Mouse (Mus musculus): ENCODE results near the gene Nptx1. TPM values are rescaled to one million over a fixed set of nuclear protein-coding genes. Genes with fewer than 3 reads are reported as not detected.

The Nptx1 gene
- polyA plus RNA-seq, 1 experiment from 2014 or later = 4.0 TPM

DNA sequence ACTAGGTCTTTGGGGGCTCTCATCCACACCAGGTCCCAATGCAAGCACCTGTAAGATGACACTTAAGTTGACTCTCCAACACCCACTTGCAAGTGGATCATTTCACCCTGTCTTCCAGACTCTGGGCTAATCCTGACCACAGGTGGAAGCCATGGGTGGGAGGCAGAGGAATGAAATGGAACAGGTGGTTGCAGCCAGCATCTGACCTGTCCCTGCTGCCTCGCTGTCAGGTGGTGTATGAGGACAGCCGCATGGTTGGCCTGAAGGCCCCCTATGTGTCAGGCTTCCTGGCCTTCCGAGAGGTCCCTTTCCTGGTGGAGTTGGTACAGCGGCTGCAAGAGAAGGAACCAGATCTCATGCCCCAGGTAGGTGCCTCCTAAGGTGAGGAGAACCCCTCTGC is 48.3 kb downstream of the Nptx1 start:
- no peak overlapping the region for H3K27ac ChIP-seq
- 0 out of 2 replicates have a peak, but pooled peaks cover 6% of the 10 kb centered on the region for H3K4me1 ChIP-seq
- no peaks in the 10 kb centered on the region for H3K9me3 ChIP-seq
- H3K4me3 ChIP-seq (replicated peaks) = no peak overlapping the region
- no peak overlapping the region for H3K4me2 ChIP-seq
- H3K27me3 ChIP-seq = no peaks in the 10 kb centered on the region
- ATAC-seq (ENCODE audit: low FRiP score) = no peak
- H3K9ac ChIP-seq = no peak overlapping the region
- WGBS = 87% methylated on average over 4 of the region's 4 CpGs
- peaks cover 61% of the 10 kb centered on the region for H3K36me3 ChIP-seq (replicated peaks)

DNA sequence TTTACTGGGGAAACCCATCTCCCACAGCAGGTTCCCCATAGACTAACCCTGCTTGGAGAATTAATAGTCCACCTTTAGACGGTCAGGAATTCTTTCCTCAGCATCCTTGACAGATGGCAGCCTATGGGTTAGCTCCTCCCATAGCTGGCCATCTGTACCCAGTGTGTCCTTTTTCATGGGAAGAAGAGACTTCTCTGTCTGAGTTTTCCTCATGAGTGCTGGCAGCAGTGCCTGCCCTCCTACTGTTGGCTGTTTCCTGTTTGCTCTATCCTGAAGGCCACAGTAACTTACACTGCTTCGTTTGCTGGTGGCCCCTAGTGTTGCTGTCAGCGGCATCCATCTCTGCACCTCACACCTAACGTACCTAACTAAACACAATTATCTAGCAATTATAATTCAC is 50.1 kb downstream of the Nptx1 start:
- 79% methylated on average over 4 of the region's 4 CpGs for WGBS
- Histone ChIP-seq H3K36me3 (replicated peaks) (peaks cover 47% of the 10 kb centered on the region), H3K27ac (no peak overlapping the region), H3K4me2 (no peak overlapping the region), H3K9me3 (no peaks in the 10 kb centered on the region), H3K9ac (no peak overlapping the region), H3K4me3 (replicated peaks) (no peak overlapping the region), H3K27me3 (no peaks in the 10 kb centered on the region), H3K4me1 (peaks cover 18% of the 10 kb centered on the region)
- ATAC-seq (ENCODE audit: low FRiP score) = no peak

DNA sequence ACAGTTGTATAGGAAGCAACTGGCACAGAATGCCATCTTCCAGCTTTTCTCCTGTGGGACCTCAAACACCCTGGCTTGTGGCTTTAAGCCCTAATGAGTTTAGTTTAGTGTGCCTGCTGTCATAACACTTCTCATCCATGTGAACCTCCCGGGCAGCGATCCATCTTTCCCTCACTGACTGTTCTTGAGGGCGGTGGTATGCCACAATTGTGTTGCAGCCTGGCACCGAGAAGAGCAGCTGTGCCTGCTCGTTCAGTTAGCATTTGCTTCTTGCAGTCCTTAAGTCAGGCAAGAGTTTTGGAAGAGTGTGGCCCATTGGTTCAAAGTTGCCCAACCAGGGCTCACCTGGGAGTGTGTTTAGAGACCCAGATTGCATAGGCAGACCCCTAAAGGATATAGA is 51.4 kb downstream of the Nptx1 start:
- H3K9me3 ChIP-seq = no peaks in the 10 kb centered on the region
- no peak overlapping the region for H3K9ac ChIP-seq
- WGBS = 89% methylated on average over 5 of the region's 5 CpGs
- H3K27me3 ChIP-seq = no peaks in the 10 kb centered on the region
- H3K4me2 ChIP-seq = no peak overlapping the region
- H3K4me3 ChIP-seq (replicated peaks) = no peak overlapping the region
- no peak for ATAC-seq (ENCODE audit: low FRiP score)
- no peak overlapping the region for H3K27ac ChIP-seq
- H3K36me3 ChIP-seq (replicated peaks) = peaks cover 34% of the 10 kb centered on the region
- H3K4me1 ChIP-seq = peaks cover 24% of the 10 kb centered on the region

DNA sequence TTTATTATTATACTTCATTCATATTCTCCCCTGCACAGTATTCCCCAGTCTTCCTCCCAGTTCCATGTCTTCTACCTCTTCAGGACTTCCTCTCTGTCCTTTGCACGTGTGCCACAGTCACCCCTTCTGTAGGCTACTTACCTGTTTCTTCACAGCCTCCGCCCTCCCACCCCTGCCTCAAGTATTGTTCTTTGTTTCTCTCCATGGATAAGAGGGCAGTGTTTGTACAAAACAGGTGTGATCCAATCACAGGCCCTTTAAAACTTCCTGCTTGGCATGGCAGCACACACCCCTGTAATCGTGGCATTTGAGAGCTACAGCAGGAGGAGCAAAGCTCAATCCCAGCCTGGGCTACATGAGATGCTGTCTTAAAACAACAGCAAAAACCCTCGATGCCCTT is 54.0 kb downstream of the Nptx1 start:
- ATAC-seq (ENCODE audit: low FRiP score) = no peak
- Histone ChIP-seq H3K4me1 (peaks cover 30% of the 10 kb centered on the region), H3K27ac (no peak overlapping the region), H3K9ac (no peak overlapping the region), H3K9me3 (no peaks in the 10 kb centered on the region), H3K4me2 (no peak overlapping the region), H3K4me3 (replicated peaks) (no peak overlapping the region), H3K36me3 (replicated peaks) (peaks cover 12% of the 10 kb centered on the region; the same call in 1 of the 2 replicates), H3K27me3 (peaks cover 4% of the 10 kb centered on the region; the same call in 1 of the 2 replicates)
- 82% methylated on average over 4 of the region's 4 CpGs for WGBS

DNA sequence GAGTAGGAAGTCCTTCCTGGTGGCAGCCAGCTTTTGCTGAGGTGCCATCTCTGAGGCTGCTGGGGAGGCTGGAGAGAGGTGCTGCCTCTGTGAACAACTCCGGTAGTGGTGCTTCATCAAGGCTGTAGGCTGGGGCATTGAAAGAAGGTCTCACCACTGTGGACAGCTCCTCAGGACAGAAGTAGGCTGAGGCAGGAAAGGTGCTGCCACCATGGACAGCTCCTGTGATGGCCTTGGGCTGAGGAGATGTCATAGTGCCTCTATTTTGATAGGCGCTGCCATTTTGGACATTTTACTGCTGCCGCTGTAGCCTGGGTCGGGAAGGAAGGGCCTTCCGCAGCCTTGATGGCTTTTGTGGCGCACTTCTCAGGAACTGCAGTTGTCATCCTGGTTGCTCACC is 54.7 kb downstream of the Nptx1 start:
- peak overlapping the region; percentile 86; the same call in 1 of the 2 replicates for H3K9ac ChIP-seq
- peaks cover 30% of the 10 kb centered on the region for H3K4me1 ChIP-seq
- peak overlapping the region; percentile 83 for H3K4me3 ChIP-seq (replicated peaks)
- WGBS = 91% methylated on average over 6 of the region's 6 CpGs
- H3K27me3 ChIP-seq = peaks cover 4% of the 10 kb centered on the region; the same call in 1 of the 2 replicates
- H3K9me3 ChIP-seq = no peaks in the 10 kb centered on the region
- ATAC-seq (ENCODE audit: low FRiP score) = no peak
- no peak overlapping the region for H3K27ac ChIP-seq
- peak overlapping the region; percentile 73 for H3K4me2 ChIP-seq
- peaks cover 12% of the 10 kb centered on the region; the same call in 1 of the 2 replicates for H3K36me3 ChIP-seq (replicated peaks)

DNA sequence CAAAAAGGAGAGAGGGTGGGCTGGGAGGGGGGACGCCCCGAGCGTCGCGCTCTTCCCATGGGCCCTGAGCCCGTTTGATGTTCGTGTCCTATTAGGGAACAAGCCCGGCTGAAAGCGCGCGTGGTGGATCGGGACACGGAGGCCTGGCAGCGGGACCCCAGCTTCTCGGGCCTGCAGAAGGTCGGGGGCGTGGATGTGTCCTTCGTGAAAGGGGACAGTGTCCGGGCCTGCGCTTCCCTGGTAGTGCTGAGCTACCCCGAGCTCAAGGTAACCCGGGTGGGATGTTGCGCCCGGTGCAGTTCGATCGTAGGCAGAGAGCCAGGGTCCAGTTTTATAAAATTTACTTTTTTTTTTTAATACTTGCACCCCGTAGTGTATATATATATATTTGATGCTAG is 55.9 kb downstream of the Nptx1 start:
- no peak; the same call in 1 of the 2 replicates for ATAC-seq (ENCODE audit: low FRiP score)
- H3K27me3 ChIP-seq = peaks cover 4% of the 10 kb centered on the region; the same call in 1 of the 2 replicates
- peak overlapping the region; percentile 91 for H3K27ac ChIP-seq
- peak overlapping the region; percentile 83 for H3K4me3 ChIP-seq (replicated peaks)
- peak overlapping the region; percentile 86 for H3K9ac ChIP-seq
- H3K4me2 ChIP-seq = peak overlapping the region; percentile 73
- WGBS = 6% methylated on average over 27 of the region's 27 CpGs
- H3K4me1 ChIP-seq = peaks cover 23% of the 10 kb centered on the region
- H3K36me3 ChIP-seq (replicated peaks) = peaks cover 12% of the 10 kb centered on the region; the same call in 1 of the 2 replicates
- no peaks in the 10 kb centered on the region for H3K9me3 ChIP-seq

DNA sequence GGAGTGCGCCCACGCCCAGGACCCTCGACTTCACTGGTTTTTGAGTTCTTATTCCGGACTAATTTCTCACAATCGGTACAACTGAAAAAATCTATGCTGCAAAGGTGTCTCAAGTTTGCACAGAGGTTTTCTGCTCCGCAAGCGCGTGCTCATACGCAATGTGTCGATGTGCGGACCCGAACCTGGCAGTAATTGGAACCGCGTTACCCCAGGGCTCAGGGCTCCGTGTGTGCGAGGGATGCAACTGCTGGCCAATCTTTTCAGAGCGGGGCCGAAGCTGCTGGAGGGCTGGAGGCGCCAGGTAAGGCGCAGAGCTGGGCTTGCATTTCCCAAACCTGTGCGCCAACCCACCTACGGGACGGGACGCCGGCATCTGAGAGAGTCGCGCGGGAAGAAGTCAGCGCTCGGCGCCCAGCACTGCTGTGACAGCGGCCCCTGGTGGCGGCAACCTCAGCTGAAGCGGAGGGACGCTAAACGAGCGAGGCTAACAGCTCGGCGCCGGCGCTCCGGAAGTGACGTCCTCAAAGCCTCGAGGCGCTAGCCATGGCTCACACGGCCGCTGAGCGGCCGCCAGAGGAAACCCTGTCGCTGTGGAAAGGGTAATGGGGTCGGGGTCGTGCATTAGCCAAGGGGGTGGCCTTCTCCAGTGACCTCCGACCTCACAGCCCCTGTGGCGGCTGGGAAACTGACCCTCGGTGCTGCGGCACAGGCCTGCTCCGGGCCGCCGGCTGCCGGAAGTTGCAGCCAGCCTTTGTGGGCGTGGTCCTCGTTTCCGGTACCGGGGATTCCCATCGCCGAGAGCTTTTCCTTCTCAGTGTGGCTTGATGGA is 56.5 kb downstream of the Nptx1 start, which contains the start of gene Endov:
Gene Endov (plus strand): TSS at position 487 of the 829 bp plus-strand sequence.
- WGBS = under 1% methylated on average over 66 of the region's 66 CpGs

More for the DNA sequence above, 56.5 kb downstream of the Nptx1 start, which contains the start of gene Endov:
- Histone ChIP-seq H3K4me3 (replicated peaks) (peak within 1 kb of the TSS; percentile 83), H3K4me2 (peak within 1 kb of the TSS; percentile 73), H3K9me3 (no peaks in the 10 kb centered on the region), H3K9ac (peak within 1 kb of the TSS; percentile 86), H3K27ac (peak within 1 kb of the TSS; percentile 91), H3K4me1 (peaks cover 23% of the 10 kb centered on the region), H3K27me3 (peaks cover 4% of the 10 kb centered on the region; the same call in 1 of the 2 replicates), H3K36me3 (replicated peaks) (peaks cover 12% of the 10 kb centered on the region; the same call in 1 of the 2 replicates)
- ATAC-seq (ENCODE audit: low FRiP score) = peak; percentile 97

Other genes starting within 250 kb of the Nptx1 start
- gene Eif4a3, start 247.7 kb downstream of the Nptx1 start, polyA plus RNA-seq (2016; fragmentation: Nextera tagmentation; extraction: Ambion mirVana) = 366 and 368 TPM in 2 replicates
- 0.06 and 0.13 TPM in 2 replicates for gene Card14, start 240.0 kb downstream of the Nptx1 start, polyA plus RNA-seq (2016; fragmentation: Nextera tagmentation; extraction: Ambion mirVana)
- 4.4 and 6.2 TPM in 2 replicates for gene Sgsh, start 192.2 kb downstream of the Nptx1 start, polyA plus RNA-seq (2016; fragmentation: Nextera tagmentation; extraction: Ambion mirVana)
- 5.1 and 6.3 TPM in 2 replicates for gene Slc26a11, start 192.2 kb downstream of the Nptx1 start, polyA plus RNA-seq (2016; fragmentation: Nextera tagmentation; extraction: Ambion mirVana)
- 1.9 and 2.0 TPM in 2 replicates for gene Rnf213, start 154.7 kb downstream of the Nptx1 start, polyA plus RNA-seq (2016; fragmentation: Nextera tagmentation; extraction: Ambion mirVana)
- 23.1 and 23.5 TPM in 2 replicates for gene Endov, start 56.4 kb downstream of the Nptx1 start, polyA plus RNA-seq (2016; fragmentation: Nextera tagmentation; extraction: Ambion mirVana)
- 15.8 and 16.1 TPM in 2 replicates for gene Rptor, start 55.2 kb upstream of the Nptx1 start, polyA plus RNA-seq (2016; fragmentation: Nextera tagmentation; extraction: Ambion mirVana)